Mouse (Mus musculus): ENCODE measurements around the gene Etfrf1. TPM values are rescaled to one million over a fixed set of nuclear protein-coding genes. Genes with fewer than 3 reads are reported as not detected.

Gene Etfrf1
- polyA plus RNA-seq, 1 experiment from 2014 or later: 28.7 TPM

- Histone ChIP-seq H3K27ac (ENCODE audit: low read depth) (no peak overlapping the region), H3K27me3 (replicated peaks; ENCODE audit: control insufficient read depth, insufficient read depth, low read length) (no peaks in the 10 kb centered on the region), H3K36me3 (ENCODE audit: control insufficient read depth, insufficient read depth, low read length) (no peaks in the 10 kb centered on the region), H3K4me3 (ENCODE audit: low read depth, low read length) (peak overlapping the region; percentile 25), H3K9ac (ENCODE audit: low read length) (no peak overlapping the region), H3K4me1 (replicated peaks; ENCODE audit: control insufficient read depth, insufficient read depth, low read length) (no peaks in the 10 kb centered on the region), H3K4me2 (ENCODE audit: low read length) (peak overlapping the region; percentile 50), H3K9me3 (ENCODE audit: control insufficient read depth, low read length) (no peaks in the 10 kb centered on the region)
- no peak; the same call in 1 of the 2 replicates for ATAC-seq (replicated peaks; ENCODE audit: low FRiP score, low TSS enrichment, low read depth)
- peak; percentile 64 for DNase-seq (ENCODE audit: low spot score)
- 51% methylated on average over 27 of the region's 27 CpGs for WGBS
Observed at GRCm38 (mm10) chr6:145187093-145188088, 23.5 kb upstream of the Etfrf1 start.

GRCm38 (mm10) chr6:145193038-145193437, 17.9 kb upstream of the Etfrf1 start:
- H3K9ac ChIP-seq (ENCODE audit: low read length): no peak overlapping the region
- WGBS: 83% methylated on average over 3 of the region's 3 CpGs

GRCm38 (mm10) chr6:145193446-145193845, 17.5 kb upstream of the Etfrf1 start:
- Histone ChIP-seq H3K4me2 (ENCODE audit: low read length) (no peak overlapping the region), H3K9ac (ENCODE audit: low read length) (no peak overlapping the region), H3K27ac (ENCODE audit: low read depth) (no peak overlapping the region), H3K4me3 (ENCODE audit: low read depth, low read length) (no peak overlapping the region), H3K9me3 (ENCODE audit: control insufficient read depth, low read length) (no peaks in the 10 kb centered on the region), H3K4me1 (replicated peaks; ENCODE audit: control insufficient read depth, insufficient read depth, low read length) (no peaks in the 10 kb centered on the region), H3K36me3 (ENCODE audit: control insufficient read depth, insufficient read depth, low read length) (no peaks in the 10 kb centered on the region), H3K27me3 (replicated peaks; ENCODE audit: control insufficient read depth, insufficient read depth, low read length) (no peaks in the 10 kb centered on the region)
- WGBS: 70% methylated on average over 11 of the region's 11 CpGs
- ATAC-seq (replicated peaks; ENCODE audit: low FRiP score, low TSS enrichment, low read depth): no peak
- no peak for DNase-seq (ENCODE audit: low spot score)

More at GRCm38 (mm10) chr6:145193038-145193437, 17.9 kb upstream of the Etfrf1 start:
- DNase-seq (ENCODE audit: low spot score): no peak
- Histone ChIP-seq H3K9me3 (ENCODE audit: control insufficient read depth, low read length) (no peaks in the 10 kb centered on the region), H3K4me1 (replicated peaks; ENCODE audit: control insufficient read depth, insufficient read depth, low read length) (no peaks in the 10 kb centered on the region), H3K27ac (ENCODE audit: low read depth) (no peak overlapping the region), H3K4me2 (ENCODE audit: low read length) (no peak overlapping the region), H3K27me3 (replicated peaks; ENCODE audit: control insufficient read depth, insufficient read depth, low read length) (no peaks in the 10 kb centered on the region), H3K36me3 (ENCODE audit: control insufficient read depth, insufficient read depth, low read length) (no peaks in the 10 kb centered on the region), H3K4me3 (ENCODE audit: low read depth, low read length) (no peak overlapping the region)
- ATAC-seq (replicated peaks; ENCODE audit: low FRiP score, low TSS enrichment, low read depth): no peak

DNA sequence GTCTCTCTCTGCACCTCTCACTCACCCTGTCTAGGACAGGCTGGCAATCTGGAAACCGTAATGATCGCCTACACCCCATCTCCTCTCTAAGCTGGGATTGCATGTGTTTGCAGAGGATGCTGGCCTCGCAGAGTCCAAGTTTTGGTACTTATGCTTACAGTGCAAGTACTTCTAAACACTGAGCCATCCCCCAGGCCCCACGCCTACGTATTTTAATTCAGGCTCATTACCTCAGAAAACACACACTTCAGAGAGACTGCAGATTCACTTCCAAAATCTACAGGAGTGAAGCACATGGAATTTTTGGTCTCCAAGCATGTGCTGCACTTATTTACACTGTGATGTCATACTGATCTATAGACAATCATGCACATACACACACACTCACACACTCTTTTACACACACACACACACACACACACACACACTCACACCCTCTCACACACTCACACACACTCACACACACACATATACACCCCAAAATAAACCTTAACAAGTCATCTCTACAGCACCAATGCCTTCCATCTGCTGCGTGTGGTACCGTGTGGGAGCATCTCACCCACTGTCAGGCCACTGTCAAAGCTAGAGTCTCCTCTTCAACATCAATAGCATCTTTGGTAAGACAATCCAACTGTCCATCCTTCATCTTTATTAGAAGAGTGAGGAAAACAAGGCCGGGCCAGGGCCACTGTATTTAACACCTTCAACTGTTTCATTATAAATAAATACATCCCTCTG, 12.8 kb upstream of the Etfrf1 start:
- H3K9ac ChIP-seq (ENCODE audit: low read length): no peak overlapping the region
- ATAC-seq (replicated peaks; ENCODE audit: low FRiP score, low TSS enrichment, low read depth): no peak
- H3K9me3 ChIP-seq (ENCODE audit: control insufficient read depth, low read length): no peaks in the 10 kb centered on the region
- WGBS: 93% methylated on average over 8 of the region's 8 CpGs
- DNase-seq (ENCODE audit: low spot score): no peak
- no peak overlapping the region for H3K4me2 ChIP-seq (ENCODE audit: low read length)
- no peaks in the 10 kb centered on the region for H3K27me3 ChIP-seq (replicated peaks; ENCODE audit: control insufficient read depth, insufficient read depth, low read length)
- H3K36me3 ChIP-seq (ENCODE audit: control insufficient read depth, insufficient read depth, low read length): no peaks in the 10 kb centered on the region
- H3K4me3 ChIP-seq (ENCODE audit: low read depth, low read length): no peak overlapping the region
- H3K4me1 ChIP-seq (replicated peaks; ENCODE audit: control insufficient read depth, insufficient read depth, low read length): no peaks in the 10 kb centered on the region
- H3K27ac ChIP-seq (ENCODE audit: low read depth): no peak overlapping the region

DNA sequence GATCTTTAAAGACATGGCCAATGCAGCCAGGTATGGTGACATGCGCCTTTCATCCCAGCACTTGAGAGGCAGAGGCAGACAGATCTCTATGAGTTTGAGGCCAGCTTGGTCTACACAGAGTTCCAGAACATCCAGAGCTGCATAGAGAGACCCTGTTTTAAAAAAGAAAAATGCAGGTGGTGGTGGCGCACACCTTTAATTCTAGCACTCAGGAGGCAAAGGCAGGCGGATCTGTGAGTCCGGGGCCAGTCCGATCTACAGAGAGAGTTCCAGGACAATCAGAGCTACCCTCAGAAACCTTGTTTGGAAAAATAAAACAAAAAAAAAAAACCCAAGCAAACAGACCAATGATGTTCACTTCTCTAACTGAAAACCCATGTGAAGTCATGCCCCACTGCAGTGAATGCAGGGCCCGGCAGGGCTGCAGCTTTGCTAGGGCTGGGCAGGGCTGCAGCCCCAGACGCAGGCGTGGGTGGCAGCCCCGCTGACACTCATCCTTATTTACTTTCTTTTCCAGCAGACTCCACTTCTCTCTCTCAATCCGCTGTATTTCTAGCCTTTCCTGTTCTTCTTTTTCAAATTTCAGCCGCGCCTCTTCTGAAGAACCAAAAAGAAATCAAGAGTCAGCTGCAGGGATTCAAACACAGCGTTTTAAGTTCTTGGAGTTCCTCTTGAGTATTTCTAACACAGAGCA, 8.4 kb upstream of the Etfrf1 start:
- H3K27me3 ChIP-seq (replicated peaks; ENCODE audit: control insufficient read depth, insufficient read depth, low read length): no peaks in the 10 kb centered on the region
- no peak overlapping the region for H3K9ac ChIP-seq (ENCODE audit: low read length)
- no peaks in the 10 kb centered on the region for H3K4me1 ChIP-seq (replicated peaks; ENCODE audit: control insufficient read depth, insufficient read depth, low read length)
- WGBS: 74% methylated on average over 13 of the region's 13 CpGs
- no peak for DNase-seq (ENCODE audit: low spot score)
- H3K36me3 ChIP-seq (ENCODE audit: control insufficient read depth, insufficient read depth, low read length): no peaks in the 10 kb centered on the region
- ATAC-seq (replicated peaks; ENCODE audit: low FRiP score, low TSS enrichment, low read depth): no peak
- no peaks in the 10 kb centered on the region for H3K9me3 ChIP-seq (ENCODE audit: control insufficient read depth, low read length)
- no peak overlapping the region for H3K4me2 ChIP-seq (ENCODE audit: low read length)
- H3K4me3 ChIP-seq (ENCODE audit: low read depth, low read length): no peak overlapping the region
- no peak overlapping the region for H3K27ac ChIP-seq (ENCODE audit: low read depth)

DNA sequence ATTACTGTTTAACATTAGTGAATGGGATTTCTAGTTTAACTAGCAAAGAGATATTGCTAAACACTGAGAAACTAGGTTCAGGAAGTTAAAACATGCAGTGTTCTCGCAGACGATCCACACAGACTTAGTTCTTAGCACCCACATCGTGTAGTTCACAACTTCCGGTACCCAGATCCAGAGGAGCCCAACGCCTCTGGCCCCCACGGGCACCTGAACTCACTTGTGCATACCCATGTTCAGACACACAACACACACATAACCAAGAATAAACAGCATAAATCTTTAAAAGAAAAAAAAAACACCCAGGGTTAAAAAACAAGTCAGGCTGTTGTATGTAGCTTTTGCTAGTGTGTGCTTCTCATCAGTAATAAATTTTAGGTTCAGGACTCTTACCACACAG, 6.5 kb upstream of the Etfrf1 start:
- no peak for DNase-seq (ENCODE audit: low spot score)
- no peaks in the 10 kb centered on the region for H3K4me1 ChIP-seq (replicated peaks; ENCODE audit: control insufficient read depth, insufficient read depth, low read length)
- no peaks in the 10 kb centered on the region for H3K36me3 ChIP-seq (ENCODE audit: control insufficient read depth, insufficient read depth, low read length)
- no peak overlapping the region for H3K9ac ChIP-seq (ENCODE audit: low read length)
- 87% methylated on average over 6 of the region's 6 CpGs for WGBS
- no peak for ATAC-seq (replicated peaks; ENCODE audit: low FRiP score, low TSS enrichment, low read depth)
- no peak overlapping the region for H3K27ac ChIP-seq (ENCODE audit: low read depth)
- H3K9me3 ChIP-seq (ENCODE audit: control insufficient read depth, low read length): no peaks in the 10 kb centered on the region
- H3K27me3 ChIP-seq (replicated peaks; ENCODE audit: control insufficient read depth, insufficient read depth, low read length): no peaks in the 10 kb centered on the region
- H3K4me2 ChIP-seq (ENCODE audit: low read length): no peak overlapping the region
- no peak overlapping the region for H3K4me3 ChIP-seq (ENCODE audit: low read depth, low read length)

DNA sequence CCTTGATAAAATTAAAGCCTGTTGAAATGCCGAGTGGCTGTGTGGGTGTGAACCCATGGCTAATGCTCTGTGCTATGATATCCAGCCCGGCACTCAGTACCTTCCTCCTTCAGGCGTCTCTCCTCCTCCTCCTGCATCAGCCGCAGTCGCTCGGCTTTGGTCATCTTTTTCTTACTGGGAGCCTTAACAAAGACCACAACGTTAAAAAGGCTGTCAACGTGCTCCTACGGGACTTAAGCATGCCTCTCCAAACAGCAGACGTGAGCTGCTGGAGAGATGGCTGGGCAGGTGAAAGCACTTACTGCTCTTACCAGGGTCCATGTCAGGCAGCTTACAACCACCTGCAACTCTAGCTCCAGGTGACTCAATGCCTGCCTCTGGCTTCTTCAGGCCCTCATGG, 5.8 kb upstream of the Etfrf1 start:
- ATAC-seq (replicated peaks; ENCODE audit: low FRiP score, low TSS enrichment, low read depth) (no peak), DNase-seq (ENCODE audit: low spot score) (no peak)
- no peak overlapping the region for H3K4me3 ChIP-seq (ENCODE audit: low read depth, low read length)
- peaks cover 2% of the 10 kb centered on the region; the same call in 1 of the 2 replicates for H3K4me1 ChIP-seq (replicated peaks; ENCODE audit: control insufficient read depth, insufficient read depth, low read length)
- no peak overlapping the region for H3K9ac ChIP-seq (ENCODE audit: low read length)
- WGBS: 74% methylated on average over 10 of the region's 10 CpGs
- no peak overlapping the region for H3K27ac ChIP-seq (ENCODE audit: low read depth)
- no peaks in the 10 kb centered on the region for H3K9me3 ChIP-seq (ENCODE audit: control insufficient read depth, low read length)
- H3K36me3 ChIP-seq (ENCODE audit: control insufficient read depth, insufficient read depth, low read length): no peaks in the 10 kb centered on the region
- no peak overlapping the region for H3K4me2 ChIP-seq (ENCODE audit: low read length)
- no peaks in the 10 kb centered on the region for H3K27me3 ChIP-seq (replicated peaks; ENCODE audit: control insufficient read depth, insufficient read depth, low read length)

DNA sequence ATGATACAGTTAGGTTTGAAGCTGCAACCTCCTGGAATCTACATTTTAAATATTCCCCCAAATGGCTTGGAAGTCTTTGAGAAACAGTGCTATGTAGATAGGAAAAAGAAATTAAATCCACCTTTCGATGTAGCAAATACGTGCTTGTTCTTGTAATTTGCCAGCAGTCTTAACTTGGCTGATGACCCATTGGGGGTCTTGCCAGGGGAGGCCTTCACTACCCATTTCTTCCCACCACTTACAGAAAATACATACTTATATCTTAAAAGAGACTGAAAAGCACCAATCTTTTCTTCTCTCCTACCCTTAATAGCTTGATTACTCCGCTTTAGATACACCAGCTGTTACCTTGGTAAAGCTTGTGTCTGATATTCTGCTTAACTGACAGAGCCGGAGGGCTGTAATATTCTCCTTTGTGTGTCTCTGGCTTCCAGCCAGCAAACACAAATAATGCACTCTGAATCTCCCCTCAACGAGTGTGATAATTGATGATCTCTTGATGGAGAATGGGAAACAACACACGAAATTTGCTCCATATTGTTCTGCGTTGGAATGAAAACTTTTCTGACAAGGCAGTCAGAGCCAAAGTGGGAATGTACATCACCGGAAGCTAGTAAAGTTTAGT, 766 bp upstream of the Etfrf1 start:
- Histone ChIP-seq H3K9me3 (ENCODE audit: control insufficient read depth, low read length) (no peaks in the 10 kb centered on the region), H3K27me3 (replicated peaks; ENCODE audit: control insufficient read depth, insufficient read depth, low read length) (no peaks in the 10 kb centered on the region), H3K4me1 (replicated peaks; ENCODE audit: control insufficient read depth, insufficient read depth, low read length) (peaks cover 12% of the 10 kb centered on the region), H3K9ac (ENCODE audit: low read length) (peak overlapping the region; percentile 43), H3K4me2 (ENCODE audit: low read length) (peak overlapping the region; percentile 67), H3K27ac (ENCODE audit: low read depth) (peak overlapping the region; percentile 73), H3K36me3 (ENCODE audit: control insufficient read depth, insufficient read depth, low read length) (peaks cover 2% of the 10 kb centered on the region; the same call in 1 of the 2 replicates), H3K4me3 (ENCODE audit: low read depth, low read length) (peak overlapping the region; percentile 77)
- DNase-seq (ENCODE audit: low spot score) (no peak), ATAC-seq (replicated peaks; ENCODE audit: low FRiP score, low TSS enrichment, low read depth) (no peak; the same call in 1 of the 2 replicates)
- WGBS: 34% methylated on average over 8 of the region's 8 CpGs
